Mouse (Mus musculus): ENCODE measurements at regions not wholly inside any gene's neighbourhood (a gene's known extent, or its start where the extent isn't known, plus 50 kb on each side); places are given as distances from the start of the nearest gene placed in this dataset.

DNA sequence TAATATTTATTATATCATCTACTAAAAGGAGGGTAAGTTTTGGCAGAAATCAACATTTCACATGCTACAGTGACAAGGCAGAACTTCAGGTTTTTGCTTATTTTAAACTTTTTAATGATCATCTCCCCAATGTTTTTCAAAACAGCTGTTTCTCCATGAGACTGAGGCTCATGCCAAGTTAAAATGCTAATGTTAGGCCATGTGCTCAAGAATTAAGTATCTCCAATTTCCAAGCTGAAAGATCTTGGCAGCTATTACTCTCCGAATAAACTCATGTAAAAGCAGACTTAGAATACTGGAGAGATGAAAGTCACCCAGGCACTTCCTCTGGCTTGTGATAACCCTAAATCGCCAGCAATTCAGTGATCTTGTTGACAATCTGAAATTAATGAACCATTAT, 1173.5 kb upstream of the Adgrl3 start:
- DNase-seq (ENCODE audit: low spot score) (peak; percentile 19), ATAC-seq (ENCODE audit: low FRiP score) (no peak)
- 76% methylated on average over 2 of the region's 2 CpGs for WGBS
- Histone ChIP-seq H3K4me1 (ENCODE audit: insufficient read depth, low read length) (no peaks in the 10 kb centered on the region), H3K4me3 (ENCODE audit: low read depth, low read length) (no peak overlapping the region), H3K9me3 (ENCODE audit: low read length) (no peaks in the 10 kb centered on the region), H3K36me3 (ENCODE audit: insufficient read depth, low read length) (no peaks in the 10 kb centered on the region), H3K27ac (ENCODE audit: low read depth, low read length) (no peak overlapping the region), H3K27me3 (ENCODE audit: insufficient read depth, low read length) (no peaks in the 10 kb centered on the region), H3K4me2 (ENCODE audit: low read depth, low read length, poor library complexity, severe bottlenecking) (no peak overlapping the region), H3K9ac (replicated peaks; ENCODE audit: low read length, poor library complexity, severe bottlenecking) (no peak overlapping the region)
- no peak for TF ChIP-seq CTCF (IDR thresholded peaks at IDR 0.05)

DNA sequence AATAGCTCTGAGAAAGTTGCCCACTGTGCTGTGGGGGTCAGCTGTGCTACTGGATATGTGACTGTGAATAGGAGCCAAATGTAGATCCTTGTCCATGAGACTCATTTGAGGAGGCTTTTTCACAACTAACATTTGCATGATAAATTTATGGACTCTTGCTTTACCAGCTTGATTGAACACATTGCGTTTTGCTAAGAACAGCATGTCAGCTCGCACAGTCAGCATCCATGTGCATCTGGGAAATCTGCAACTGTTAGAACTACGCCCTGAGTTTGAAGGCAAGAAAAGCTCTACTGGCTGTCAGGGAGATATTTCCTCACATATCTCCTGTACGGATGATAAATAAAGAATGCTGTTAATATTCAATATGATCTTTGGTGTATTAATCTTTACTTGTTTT, 1164.1 kb upstream of the Adgrl3 start:
- H3K4me3 ChIP-seq (ENCODE audit: low read depth, low read length): no peak overlapping the region
- no peaks in the 10 kb centered on the region for H3K36me3 ChIP-seq (ENCODE audit: insufficient read depth, low read length)
- ATAC-seq (ENCODE audit: low FRiP score) (no peak), DNase-seq (ENCODE audit: low spot score) (peak; percentile 4)
- H3K9ac ChIP-seq (replicated peaks; ENCODE audit: low read length, poor library complexity, severe bottlenecking): no peak overlapping the region
- H3K4me2 ChIP-seq (ENCODE audit: low read depth, low read length, poor library complexity, severe bottlenecking): no peak overlapping the region
- WGBS: 90% methylated on average over 4 of the region's 4 CpGs
- H3K9me3 ChIP-seq (ENCODE audit: low read length): no peaks in the 10 kb centered on the region
- H3K27me3 ChIP-seq (ENCODE audit: insufficient read depth, low read length): no peaks in the 10 kb centered on the region
- no peak overlapping the region for H3K27ac ChIP-seq (ENCODE audit: low read depth, low read length)
- no peak for TF ChIP-seq CTCF (IDR thresholded peaks at IDR 0.05)
- no peaks in the 10 kb centered on the region for H3K4me1 ChIP-seq (ENCODE audit: insufficient read depth, low read length)

DNA sequence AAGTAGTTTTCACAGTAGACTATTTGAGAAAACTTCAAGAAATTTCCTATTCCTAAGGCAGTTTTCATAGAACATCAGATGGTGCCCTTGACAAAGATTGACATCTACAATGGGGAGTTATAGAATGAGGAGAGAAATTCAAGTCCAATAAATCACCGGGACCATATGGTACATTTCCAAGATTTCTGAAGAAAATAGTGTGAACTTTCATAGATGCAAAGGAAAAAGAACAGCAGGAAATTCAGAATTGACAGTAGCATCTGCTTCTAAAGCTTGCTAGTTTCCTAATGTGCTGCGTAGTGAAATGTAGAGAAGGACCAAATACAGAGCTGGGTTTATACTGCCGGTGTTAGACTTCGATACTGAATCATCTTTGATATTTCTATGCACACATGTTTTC, 1119.2 kb upstream of the Adgrl3 start:
- H3K4me1 ChIP-seq (ENCODE audit: insufficient read depth, low read length): no peaks in the 10 kb centered on the region
- H3K9ac ChIP-seq (replicated peaks; ENCODE audit: low read length, poor library complexity, severe bottlenecking): no peak overlapping the region
- H3K27me3 ChIP-seq (ENCODE audit: insufficient read depth, low read length): no peaks in the 10 kb centered on the region
- no peaks in the 10 kb centered on the region for H3K9me3 ChIP-seq (ENCODE audit: low read length)
- no peak overlapping the region for H3K27ac ChIP-seq (ENCODE audit: low read depth, low read length)
- H3K36me3 ChIP-seq (ENCODE audit: insufficient read depth, low read length): no peaks in the 10 kb centered on the region
- ATAC-seq (ENCODE audit: low FRiP score): no peak
- TF ChIP-seq CTCF (IDR thresholded peaks at IDR 0.05): no peak
- WGBS: 91% methylated on average over 4 of the region's 4 CpGs
- DNase-seq (ENCODE audit: low spot score): no peak
- H3K4me2 ChIP-seq (ENCODE audit: low read depth, low read length, poor library complexity, severe bottlenecking): no peak overlapping the region
- no peak overlapping the region for H3K4me3 ChIP-seq (ENCODE audit: low read depth, low read length)

DNA sequence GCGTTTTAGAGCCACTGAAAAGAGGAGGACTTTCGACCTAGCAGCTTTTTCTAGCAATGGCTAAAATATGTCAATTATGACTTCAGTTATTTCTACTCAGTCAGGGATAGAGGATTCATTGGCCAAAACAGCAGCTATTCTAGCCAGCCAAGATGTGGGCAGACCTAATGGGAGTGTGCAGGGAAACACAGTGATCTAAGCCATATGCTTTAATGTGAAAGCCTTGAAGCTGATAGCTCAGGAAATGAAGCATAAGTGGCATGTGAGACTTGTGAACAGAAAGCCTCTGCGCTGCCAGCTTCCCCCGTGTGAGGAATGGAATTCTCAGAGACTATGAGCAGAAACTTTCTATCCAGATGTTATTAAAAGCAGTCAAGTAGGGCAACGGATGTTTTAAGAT, 1114.6 kb upstream of the Adgrl3 start:
- WGBS: 75% methylated on average over 5 of the region's 5 CpGs
- peak; percentile 33 for DNase-seq (ENCODE audit: low spot score)

More for the DNA sequence above, 1114.6 kb upstream of the Adgrl3 start:
- no peak overlapping the region for H3K4me2 ChIP-seq (ENCODE audit: low read depth, low read length, poor library complexity, severe bottlenecking)
- no peak overlapping the region for H3K9ac ChIP-seq (replicated peaks; ENCODE audit: low read length, poor library complexity, severe bottlenecking)
- no peak for ATAC-seq (ENCODE audit: low FRiP score)
- no peaks in the 10 kb centered on the region for H3K36me3 ChIP-seq (ENCODE audit: insufficient read depth, low read length)
- no peaks in the 10 kb centered on the region for H3K9me3 ChIP-seq (ENCODE audit: low read length)
- H3K27ac ChIP-seq (ENCODE audit: low read depth, low read length): no peak overlapping the region
- H3K4me3 ChIP-seq (ENCODE audit: low read depth, low read length): no peak overlapping the region
- no peak for TF ChIP-seq CTCF (IDR thresholded peaks at IDR 0.05)
- no peaks in the 10 kb centered on the region for H3K4me1 ChIP-seq (ENCODE audit: insufficient read depth, low read length)
- H3K27me3 ChIP-seq (ENCODE audit: insufficient read depth, low read length): no peaks in the 10 kb centered on the region

All from midbrain, postnatal 0 days (tissue).